Mouse (Mus musculus): ENCODE results near the gene Cyp2c66. TPM values are rescaled to one million over a fixed set of nuclear protein-coding genes. Genes with fewer than 3 reads are reported as not detected.
"Not testable (repeated sequence)": the region's sequence is repeated elsewhere in the genome, so short reads cannot be mapped to it uniquely, and the experiment has no call there.

Gene Cyp2c66
- polyA plus RNA-seq (2016; fragmentation: Nextera tagmentation; extraction: Ambion mirVana): not detected in 2 replicates

DNA sequence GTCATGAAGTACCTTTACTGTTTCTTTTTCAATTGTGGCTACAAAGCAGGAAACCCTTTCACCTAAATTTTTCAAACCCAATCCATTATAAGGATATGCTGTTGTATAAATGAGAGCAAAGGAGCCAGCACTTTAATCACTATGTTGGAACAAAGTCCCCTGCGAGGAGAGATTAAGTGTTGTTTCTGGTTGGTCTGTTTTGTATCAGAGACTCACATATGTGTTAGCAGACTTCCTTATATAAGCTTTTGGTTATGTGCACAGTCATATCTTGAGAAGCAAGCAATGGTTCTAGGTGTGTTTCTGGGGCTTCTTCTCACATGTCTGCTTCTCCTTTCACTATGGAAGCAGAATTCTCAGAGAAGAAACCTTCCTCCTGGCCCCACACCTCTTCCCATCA lies at the start of gene Cyp2c66:
Gene Cyp2c66 (plus strand): TSS at position 255 of the 400 bp plus-strand sequence.
- no peak within 1 kb of the TSS for H3K27ac ChIP-seq
- 87% methylated on average over 1 of the region's 1 CpGs for WGBS
- H3K9ac ChIP-seq: no peak within 1 kb of the TSS
- H3K4me3 ChIP-seq: no peak within 1 kb of the TSS
- peaks cover 8% of the 10 kb centered on the region; the same call in 1 of the 2 replicates for H3K9me3 ChIP-seq
- H3K27me3 ChIP-seq (replicated peaks): no peaks in the 10 kb centered on the region
- ATAC-seq (ENCODE audit: low FRiP score, low read depth): no peak
- H3K4me2 ChIP-seq (replicated peaks): no peak within 1 kb of the TSS
- H3K36me3 ChIP-seq: no peaks in the 10 kb centered on the region
- no peaks in the 10 kb centered on the region for H3K4me1 ChIP-seq

DNA sequence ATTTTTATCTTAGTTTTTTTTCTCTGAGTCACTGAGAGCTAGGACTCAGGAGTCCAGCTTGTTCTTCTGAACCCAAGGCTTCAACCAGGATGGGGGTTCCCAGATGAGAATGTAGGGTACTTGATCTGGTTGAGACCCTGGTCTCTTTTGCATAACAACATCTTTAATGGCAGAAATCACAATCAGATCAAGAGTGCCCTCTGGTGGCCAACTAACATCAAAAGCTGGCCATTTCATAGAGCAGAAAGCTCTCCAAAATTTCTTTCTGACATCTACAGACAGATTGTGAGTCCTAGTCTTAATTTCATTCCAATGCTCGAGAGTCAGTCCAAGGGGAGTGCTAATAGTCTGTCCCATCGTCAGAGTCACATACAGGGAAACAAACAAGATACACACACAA lies 14.9 kb upstream of the Cyp2c66 start:
- H3K36me3 ChIP-seq; H3K4me3 ChIP-seq; ATAC-seq (ENCODE audit: low FRiP score, low read depth); H3K27ac ChIP-seq; H3K9ac ChIP-seq; H3K27me3 ChIP-seq (replicated peaks); H3K4me1 ChIP-seq; H3K4me2 ChIP-seq (replicated peaks): not testable (repeated sequence)
- 84% methylated on average over 2 of the region's 2 CpGs for WGBS
- H3K9me3 ChIP-seq: peaks cover 24% of the 10 kb centered on the region

DNA sequence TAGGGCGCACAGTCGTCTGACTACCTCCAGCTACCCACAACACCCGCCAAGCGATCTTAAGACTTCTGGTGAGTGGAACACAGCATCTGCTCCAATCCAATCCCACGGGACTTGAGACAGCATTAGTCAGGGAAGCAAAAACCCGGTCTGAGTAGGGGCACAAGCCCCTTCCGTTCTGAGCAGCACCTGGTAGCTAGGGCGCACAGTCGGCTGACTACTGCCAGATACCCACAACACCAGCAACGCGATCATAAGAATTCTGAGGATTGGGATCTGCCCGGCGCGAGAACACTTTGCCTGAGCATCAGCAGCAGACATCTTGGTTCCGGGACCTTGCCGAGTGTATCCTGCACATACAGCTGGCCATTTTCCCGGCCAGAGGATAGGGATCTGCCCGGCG lies 43.1 kb downstream of the Cyp2c66 start:
- H3K27me3 ChIP-seq (replicated peaks); H3K9me3 ChIP-seq; H3K4me1 ChIP-seq; H3K27ac ChIP-seq; H3K9ac ChIP-seq; ATAC-seq (ENCODE audit: low FRiP score, low read depth); H3K4me3 ChIP-seq; H3K36me3 ChIP-seq; H3K4me2 ChIP-seq (replicated peaks): not testable (repeated sequence)
- 84% methylated on average over 19 of the region's 19 CpGs for whole genome bisulfite sequencing

Other genes starting within 250 kb of the Cyp2c66 start
- gene Hells, start 183.0 kb upstream of the Cyp2c66 start, polyA plus RNA-seq (2016; fragmentation: Nextera tagmentation; extraction: Ambion mirVana): 39.8 and 45.2 TPM in 2 replicates
- not detected in 2 replicates for gene Cyp2c55, start 106.9 kb upstream of the Cyp2c66 start, polyA plus RNA-seq (2016; fragmentation: Nextera tagmentation; extraction: Ambion mirVana)
- not detected in 2 replicates for gene Cyp2c65, start 52.9 kb upstream of the Cyp2c66 start, polyA plus RNA-seq (2016; fragmentation: Nextera tagmentation; extraction: Ambion mirVana)
- not detected in 2 replicates for gene Cyp2c29, start 155.5 kb downstream of the Cyp2c66 start, polyA plus RNA-seq (2016; fragmentation: Nextera tagmentation; extraction: Ambion mirVana)

All from neural tube, embryonic 12.5 days (tissue).